Mouse (Mus musculus) neutrophil, adult 83 days (primary cell): ENCODE results near the gene Aldh3b2. TPM values are rescaled to one million over a fixed set of nuclear protein-coding genes. Genes with fewer than 3 reads are reported as not detected.

Experiments used
- total RNA-seq, 2 experiments: library from RNA; stranded (reverse); gene quantifications; one replicate each; pipeline ENCODE4 v1.2.4; 2023

The Aldh3b2 gene
- 10 to 100 TPM; 12.7 to 16.4 TPM for total RNA-seq

DNA sequence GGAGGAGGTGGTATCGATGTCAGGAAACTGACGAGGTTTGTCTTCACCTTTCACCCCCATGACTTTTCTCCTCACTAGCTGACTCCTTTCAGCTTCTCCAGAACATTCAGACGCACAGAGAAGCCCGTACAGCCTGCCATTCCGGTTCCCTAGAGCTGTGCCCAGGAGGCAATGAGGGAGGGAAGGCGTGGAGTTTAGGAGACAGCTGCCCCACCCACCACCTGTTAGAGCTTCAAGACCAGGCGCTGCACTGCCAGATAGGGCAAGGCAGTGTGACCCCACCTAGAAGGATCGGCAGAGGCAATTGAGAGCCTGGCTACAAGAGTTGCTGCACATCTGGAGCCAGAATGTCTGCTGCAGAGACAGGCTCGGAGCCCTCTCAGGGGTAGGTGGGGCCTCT, at the start of gene Aldh3b2:
Aldh3b2 (plus strand) TSS at position 100 of the 400 bp plus-strand sequence.

DNA sequence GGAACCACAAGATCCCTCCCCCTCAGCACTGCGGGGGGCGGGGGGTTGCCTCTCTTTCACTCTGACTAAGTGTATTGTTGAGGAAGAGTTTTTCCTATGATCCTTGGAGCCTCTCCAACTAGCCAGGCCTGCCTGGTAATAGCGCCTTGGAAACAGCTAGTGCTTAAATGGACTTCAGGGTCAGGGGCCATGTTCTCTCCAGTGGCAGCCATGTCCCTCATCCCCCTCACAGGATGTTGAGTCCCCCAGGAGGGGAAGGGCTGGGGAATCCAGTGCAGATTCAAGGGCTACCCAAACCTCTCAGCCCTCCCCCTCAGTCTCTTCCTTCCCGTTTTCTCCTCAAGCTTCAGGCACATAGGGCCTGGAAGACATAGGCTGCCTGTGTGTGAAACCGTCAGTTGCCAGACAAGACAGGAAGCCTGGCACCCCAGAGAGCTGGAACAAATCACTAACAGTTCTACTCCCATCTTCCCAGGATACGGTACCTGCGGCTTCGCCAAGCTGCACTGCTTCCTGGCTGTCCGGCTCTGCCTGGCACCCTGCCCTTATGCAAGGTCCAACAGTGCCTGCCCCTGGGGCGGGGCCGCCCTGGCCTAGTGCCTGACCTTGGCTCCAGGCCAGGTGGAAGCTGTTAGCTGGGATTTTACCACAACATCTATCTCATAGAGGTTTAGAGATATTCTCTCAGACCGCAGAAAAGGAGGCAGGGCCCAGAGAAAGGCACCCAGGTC, 42.8 kb upstream of the Aldh3b2 start, which contains the start of gene Aldh3b1:
Aldh3b1 (minus strand) TSS at position 598 of the 731 bp plus-strand sequence.

DNA sequence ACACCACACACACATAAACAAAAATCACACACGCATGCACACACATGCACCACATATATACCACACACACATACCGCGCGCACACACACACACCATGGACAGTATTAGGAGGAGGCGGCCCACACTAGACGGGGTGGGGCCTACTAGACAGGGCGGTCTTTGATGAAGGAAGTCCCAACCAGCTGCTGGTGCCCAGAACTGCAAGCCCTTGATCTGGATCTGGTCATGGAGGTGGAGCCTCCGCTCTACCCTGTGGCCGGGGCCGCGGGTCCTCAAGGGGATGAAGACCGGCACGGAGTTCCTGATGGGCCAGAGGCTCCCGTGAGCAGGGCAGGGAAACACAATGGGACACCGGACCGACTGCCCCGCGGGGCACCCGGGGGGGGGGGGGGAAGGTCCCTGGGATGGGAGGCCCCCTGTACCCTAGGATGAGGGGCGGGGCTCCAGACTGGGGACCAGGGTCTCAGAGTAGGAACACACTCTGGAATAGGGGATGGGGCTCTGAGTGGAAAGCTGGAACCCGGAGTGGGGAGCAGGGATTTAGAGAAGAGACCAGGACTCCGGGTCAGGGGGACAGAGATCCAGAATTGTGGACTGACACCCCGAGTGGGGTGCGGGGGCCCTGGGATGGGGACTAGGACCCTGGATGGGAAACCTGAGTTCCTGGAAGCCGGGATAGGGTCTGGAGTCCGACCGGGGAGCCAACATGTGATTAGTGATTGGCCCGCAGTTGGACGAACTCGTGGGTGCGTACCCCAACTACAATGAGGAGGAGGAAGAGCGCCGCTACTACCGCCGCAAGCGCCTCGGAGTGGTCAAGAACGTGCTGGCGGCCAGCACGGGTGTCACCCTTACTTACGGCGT, 36.9 kb upstream of the Aldh3b2 start, which contains the start of gene Unc93b1:
Unc93b1 (plus strand) TSS at position 155 of the 864 bp plus-strand sequence.

DNA sequence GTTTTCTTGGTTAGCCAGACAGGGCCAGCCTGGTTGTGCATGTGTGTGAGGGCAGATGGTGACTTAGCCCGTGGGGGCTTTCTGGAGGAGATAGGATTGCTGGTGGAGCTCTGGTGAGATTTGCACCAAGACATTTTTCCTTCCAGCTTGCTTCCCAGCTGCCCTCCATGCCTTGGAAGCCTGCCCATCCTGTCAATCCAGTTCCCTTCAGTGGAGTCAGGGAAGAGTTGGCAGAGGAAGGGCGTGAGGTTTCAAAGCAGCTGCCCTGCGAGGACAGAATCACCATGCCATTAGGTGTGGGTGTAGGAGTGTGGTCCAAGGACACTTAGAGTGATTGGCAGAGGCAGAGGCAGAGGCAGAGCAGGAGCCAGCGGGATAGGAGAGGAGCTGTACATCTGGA, 13.7 kb upstream of the Aldh3b2 start, which contains the start of gene Aldh3b3:
Aldh3b3 (plus strand) TSS at position 176 of the 400 bp plus-strand sequence.

DNA sequence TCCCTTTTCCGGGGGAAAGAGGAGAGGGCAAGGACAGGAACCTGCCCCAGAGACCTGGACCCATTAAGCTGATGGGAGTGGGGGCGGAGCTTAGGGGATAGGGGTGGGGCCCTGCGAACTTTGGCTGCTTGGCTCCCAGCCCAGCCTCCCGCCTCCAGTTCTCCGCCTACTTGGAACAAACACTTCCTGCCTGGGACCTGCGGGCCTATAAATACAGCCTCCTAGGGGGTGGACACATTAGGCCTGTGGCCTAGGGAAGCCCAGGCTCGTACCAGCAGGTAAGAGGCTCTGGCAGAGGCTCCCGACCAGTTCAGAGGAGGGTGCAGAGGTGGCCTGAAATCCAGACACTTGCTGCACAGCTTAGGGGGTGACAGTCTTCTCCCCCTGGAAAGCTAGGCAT, 14.2 kb downstream of the Aldh3b2 start, which contains the start of gene Acy3:
Acy3 (plus strand) TSS at position 237 of the 400 bp plus-strand sequence.

DNA sequence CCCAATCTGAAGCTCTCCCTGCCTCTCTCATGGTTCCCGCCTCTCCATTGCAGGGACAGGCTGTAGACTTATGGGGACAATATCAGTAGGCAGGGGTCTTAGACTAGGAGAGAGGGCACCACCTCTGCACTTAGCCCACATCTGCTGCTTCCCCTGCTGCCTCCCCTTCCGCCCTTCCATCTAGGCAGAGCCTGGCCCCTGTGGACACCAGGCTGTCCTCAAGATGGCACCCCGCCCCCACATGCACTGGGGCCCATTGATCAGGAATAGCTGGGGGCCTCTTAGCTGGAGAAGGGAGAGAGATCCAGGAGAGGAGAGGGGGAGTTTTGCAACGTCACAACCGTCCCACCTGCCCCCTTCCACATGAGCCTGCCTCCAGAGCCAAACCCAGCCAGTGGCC, 20.3 kb downstream of the Aldh3b2 start, which contains the start of gene Tbx10:
Tbx10 (plus strand) TSS at position 337 of the 400 bp plus-strand sequence.

DNA sequence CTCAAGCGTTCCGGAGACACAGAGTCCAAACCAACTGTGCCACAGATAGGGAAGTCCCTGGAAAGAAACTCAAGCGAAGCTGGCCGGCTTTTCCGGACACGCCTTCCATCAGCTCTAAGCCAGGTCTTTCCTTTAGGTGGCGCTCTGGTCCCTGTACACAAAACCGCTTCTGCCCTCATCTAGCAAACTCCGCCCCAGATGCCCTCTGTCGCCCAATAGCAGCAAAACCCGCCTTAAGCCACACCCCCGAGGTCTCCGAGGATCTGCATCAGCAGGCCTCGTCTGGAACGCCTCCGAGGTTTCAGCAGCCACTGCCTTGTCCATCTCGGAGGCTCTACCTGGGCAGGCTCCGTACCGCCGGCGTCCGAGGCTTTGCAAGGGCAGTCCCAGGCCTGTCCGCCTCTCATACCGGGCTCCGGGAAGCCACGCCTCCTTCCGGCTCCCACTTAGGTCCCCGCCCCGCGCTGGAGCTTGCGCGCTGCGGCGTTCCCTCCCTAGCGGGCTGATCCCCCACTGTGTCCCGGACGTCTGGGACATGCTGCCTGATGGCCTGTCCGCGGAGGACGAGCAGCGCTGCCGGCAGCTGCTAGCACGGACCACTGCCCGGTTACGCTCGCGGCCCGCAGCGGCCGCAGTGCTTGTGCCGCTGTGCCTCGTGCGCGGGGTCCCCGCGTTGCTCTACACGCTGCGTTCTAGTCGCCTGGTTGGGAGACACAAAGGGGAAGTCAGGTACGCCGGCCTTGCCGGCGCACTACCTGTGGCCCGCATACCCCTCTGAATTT, 28.2 kb downstream of the Aldh3b2 start, which contains the start of the genes Nudt8 and Gm49405:
Nudt8 (plus strand) TSS at position 462 of the 782 bp plus-strand sequence.
Gm49405 (plus strand) TSS at position 508 of the 782 bp plus-strand sequence.

DNA sequence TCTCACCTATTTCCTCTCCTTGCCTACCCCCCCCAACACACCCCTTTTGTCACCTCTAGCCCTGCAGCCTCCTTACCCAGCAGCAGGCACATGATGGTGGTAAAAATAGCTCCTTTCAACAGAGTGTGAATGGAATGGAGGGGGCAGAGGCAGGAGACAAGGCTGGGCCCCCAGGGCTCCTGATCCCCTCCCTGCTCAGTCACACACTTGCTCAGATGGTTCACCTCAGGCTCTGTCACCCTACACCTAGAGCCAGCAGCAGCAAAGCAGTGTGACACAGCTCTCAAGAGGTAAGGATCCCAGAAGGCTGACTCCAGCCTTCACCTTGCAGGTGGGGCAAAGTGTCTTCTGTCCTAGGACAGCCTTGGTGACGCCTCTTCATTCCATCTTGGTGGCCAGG, 31.0 kb downstream of the Aldh3b2 start, which contains the start of gene Doc2g:
Doc2g (plus strand) TSS at position 202 of the 400 bp plus-strand sequence.

DNA sequence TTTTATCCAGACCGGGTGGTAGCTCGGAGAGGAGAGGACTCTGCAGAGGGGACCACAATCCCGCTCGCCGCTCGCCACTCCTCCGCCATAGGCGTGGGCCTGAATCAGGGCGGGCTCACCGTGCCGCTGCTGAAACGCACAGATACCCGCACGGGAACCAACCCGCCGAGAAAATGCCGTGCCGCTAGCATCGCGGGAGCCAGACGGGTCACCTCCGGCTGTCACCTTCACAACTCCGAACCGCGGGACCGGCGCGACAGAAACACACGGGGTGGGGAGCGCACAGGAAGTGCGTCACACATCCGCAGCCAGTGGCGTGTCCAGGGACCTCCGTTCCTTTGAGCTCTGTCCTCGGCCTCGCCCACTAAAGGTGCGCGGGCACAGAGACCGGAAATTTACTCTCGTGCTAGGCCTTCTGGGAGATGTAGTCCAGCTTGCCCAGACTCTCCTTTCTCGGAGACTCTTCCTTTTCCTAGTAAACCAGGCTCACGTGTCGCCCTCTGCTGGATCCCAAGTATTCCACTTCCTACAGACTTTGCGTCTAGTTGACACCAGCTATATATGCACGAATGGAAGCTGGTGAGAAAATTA, 40.4 kb downstream of the Aldh3b2 start, which contains the start of gene Ndufv1:
Ndufv1 (minus strand) TSS at position 375 of the 591 bp plus-strand sequence.

Other genes with a start within 250 kb of the Aldh3b2 start
- gene Kmt5b, start 204.9 kb upstream of the Aldh3b2 start, total RNA-seq = 10 to 100 TPM; 53.8 to 54.0 TPM
- 10 to 100 TPM; 42.2 TPM for gene Chka, start 120.6 kb upstream of the Aldh3b2 start, total RNA-seq
- 100 to 1,000 TPM; 223 to 229 TPM for gene Tcirg1, start 65.2 kb upstream of the Aldh3b2 start, total RNA-seq
- 10 to 100 TPM; 60.8 to 68.6 TPM for gene Ndufs8, start 59.6 kb upstream of the Aldh3b2 start, total RNA-seq
- gene Aldh3b1, start 42.5 kb upstream of the Aldh3b2 start, total RNA-seq = 100 to 1,000 TPM; 142 to 144 TPM
- 100 to 1,000 TPM; 277 to 278 TPM for gene Unc93b1, start 37.1 kb upstream of the Aldh3b2 start, total RNA-seq
- gene Aldh3b3, start 13.7 kb upstream of the Aldh3b2 start, total RNA-seq = 10 to 100 TPM; 12.3 to 12.6 TPM
- under 1 TPM in 1 of 2 experiments, not detected in 1; 0.42 TPM for gene Acy3, start 14.2 kb downstream of the Aldh3b2 start, total RNA-seq
- gene Tbx10, start 20.4 kb downstream of the Aldh3b2 start, total RNA-seq = not detected
- 1 to 10 TPM; 5.2 to 5.9 TPM for gene Nudt8, start 28.3 kb downstream of the Aldh3b2 start, total RNA-seq
- gene Gm49405, start 28.3 kb downstream of the Aldh3b2 start, total RNA-seq = 1 to 10 TPM in 1 of 2 experiments, under 1 TPM in 1; 0.70 to 1.0 TPM
- gene Doc2g, start 31.0 kb downstream of the Aldh3b2 start, total RNA-seq = 1 to 10 TPM in 1 of 2 experiments, under 1 TPM in 1; 0.55 to 2.2 TPM
- 10 to 100 TPM; 69.0 to 69.5 TPM for gene Ndufv1, start 40.5 kb downstream of the Aldh3b2 start, total RNA-seq
- gene Gstp1, start 65.7 kb downstream of the Aldh3b2 start, total RNA-seq = 10 to 100 TPM; 71.2 to 96.6 TPM
- 1 to 10 TPM; 5.9 to 8.4 TPM for gene Gstp2, start 73.7 kb downstream of the Aldh3b2 start, total RNA-seq
- 1 to 10 TPM; 5.3 to 8.8 TPM for gene Gstp3, start 87.2 kb downstream of the Aldh3b2 start, total RNA-seq
- not detected for gene Cabp2, start 109.2 kb downstream of the Aldh3b2 start, total RNA-seq
- 100 to 1,000 TPM; 208 to 221 TPM for gene Cdk2ap2, start 124.9 kb downstream of the Aldh3b2 start, total RNA-seq
- 100 to 1,000 TPM; 161 to 176 TPM for gene Pitpnm1, start 127.7 kb downstream of the Aldh3b2 start, total RNA-seq
- gene Aip, start 153.5 kb downstream of the Aldh3b2 start, total RNA-seq = 100 to 1,000 TPM in 1 of 2 experiments, 10 to 100 TPM in 1; 96.8 to 101 TPM
- gene Gpr152, start 167.5 kb downstream of the Aldh3b2 start, total RNA-seq = not detected
- under 1 TPM in 1 of 2 experiments, not detected in 1; 0.22 TPM for gene Cabp4, start 171.7 kb downstream of the Aldh3b2 start, total RNA-seq
- gene Coro1b, start 176.3 kb downstream of the Aldh3b2 start, total RNA-seq = 100 to 1,000 TPM; 186 to 201 TPM
- 10 to 100 TPM in 1 of 2 experiments, 1 to 10 TPM in 1; 8.0 to 11.7 TPM for gene Ptprcap, start 181.3 kb downstream of the Aldh3b2 start, total RNA-seq
- gene Rps6kb2, start 191.0 kb downstream of the Aldh3b2 start, total RNA-seq = 10 to 100 TPM; 43.1 to 43.8 TPM
- 10 to 100 TPM; 24.4 to 28.9 TPM for gene Carns1, start 203.2 kb downstream of the Aldh3b2 start, total RNA-seq
- gene Tbc1d10c, start 219.0 kb downstream of the Aldh3b2 start, total RNA-seq = 100 to 1,000 TPM; 110 to 127 TPM
- 100 to 1,000 TPM; 420 to 454 TPM for gene Ppp1ca, start 219.7 kb downstream of the Aldh3b2 start, total RNA-seq
- 10 to 100 TPM; 30.2 to 36.5 TPM for gene Rad9a, start 229.3 kb downstream of the Aldh3b2 start, total RNA-seq
- gene Clcf1, start 241.9 kb downstream of the Aldh3b2 start, total RNA-seq = 1 to 10 TPM; 2.4 to 2.8 TPM
- not detected for gene AC109138.7, start 242.0 kb downstream of the Aldh3b2 start, total RNA-seq